Mouse (Mus musculus): ENCODE results near the gene Fbxl18. TPM values are rescaled to one million over a fixed set of nuclear protein-coding genes. Genes with fewer than 3 reads are reported as not detected.

The Fbxl18 gene
- total and polyA plus RNA-seq, 2 experiments from 2014 or later = 27.5 to 52.8 TPM

- Histone ChIP-seq H3K4me3 (ENCODE audit: low read depth, low read length) (peak overlapping the region; percentile 98), H3K27ac (ENCODE audit: low read depth, low read length) (peak overlapping the region; percentile 100), H3K27me3 (ENCODE audit: insufficient read depth, low read length) (no peaks in the 10 kb centered on the region), H3K36me3 (ENCODE audit: insufficient read depth, low read length) (no peaks in the 10 kb centered on the region), H3K9ac (replicated peaks; ENCODE audit: low read length, poor library complexity, severe bottlenecking) (peak overlapping the region; percentile 86), H3K9me3 (ENCODE audit: low read length) (no peaks in the 10 kb centered on the region), H3K4me1 (ENCODE audit: insufficient read depth, low read length) (peaks cover 27% of the 10 kb centered on the region), H3K4me2 (ENCODE audit: low read depth, low read length, poor library complexity, severe bottlenecking) (peak overlapping the region; percentile 95)
- ATAC-seq (ENCODE audit: low FRiP score) (peak; percentile 6; the same call in 1 of the 2 replicates), DNase-seq (ENCODE audit: low spot score) (peak; percentile 81)
- 7% methylated on average over 31 of the region's 31 CpGs for WGBS
- no peak for TF ChIP-seq CTCF (IDR thresholded peaks at IDR 0.05)
Measured at GRCm38 (mm10) chr5:142823096-142824062, 71.8 kb downstream of the Fbxl18 start.

DNA sequence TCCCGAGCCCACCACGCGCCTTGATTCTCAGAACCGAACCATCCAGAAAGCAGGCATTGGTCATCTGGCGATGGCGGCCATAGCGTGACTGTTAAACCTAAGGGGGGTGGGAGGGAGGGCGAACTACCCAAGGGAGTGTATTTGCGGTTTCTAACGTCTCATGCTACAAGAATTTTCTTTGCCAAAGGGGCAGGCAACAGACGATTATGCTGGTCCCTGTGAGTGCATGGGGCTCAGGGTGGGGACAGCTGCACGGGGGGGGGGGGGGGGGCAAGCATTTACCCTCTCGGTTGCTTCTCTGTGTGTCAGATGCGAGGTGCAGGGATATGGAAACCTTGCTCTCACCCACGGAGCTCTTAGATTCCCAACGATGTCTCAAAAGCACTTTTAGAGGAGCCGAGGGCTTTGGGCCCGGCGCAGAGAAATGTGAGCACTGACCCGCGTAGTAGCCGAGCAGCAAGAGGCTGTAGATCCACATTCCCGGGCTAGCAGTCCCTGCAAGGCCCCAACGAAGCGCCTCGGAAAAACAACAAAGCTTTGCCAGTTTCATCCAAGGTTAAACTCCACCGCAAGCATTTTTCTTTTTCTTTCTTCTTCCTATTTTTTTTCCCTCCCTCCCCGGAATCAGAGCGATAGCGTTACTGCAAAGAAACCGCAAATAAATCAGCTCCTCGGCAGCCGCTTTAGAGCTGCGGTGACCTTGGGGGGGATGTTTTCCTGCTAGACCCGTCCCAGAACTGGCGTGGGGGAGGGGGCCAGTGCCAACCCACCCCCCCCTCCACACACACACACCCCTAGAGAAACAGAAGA lies 72.7 kb downstream of the Fbxl18 start:
- under 1% methylated on average over 36 of the region's 36 CpGs for WGBS
- peaks cover 27% of the 10 kb centered on the region for H3K4me1 ChIP-seq (ENCODE audit: insufficient read depth, low read length)
- H3K4me3 ChIP-seq (ENCODE audit: low read depth, low read length) = peak overlapping the region; percentile 98
- H3K9me3 ChIP-seq (ENCODE audit: low read length) = no peaks in the 10 kb centered on the region
- TF ChIP-seq CTCF (IDR thresholded peaks at IDR 0.05) = no peak
- no peaks in the 10 kb centered on the region for H3K27me3 ChIP-seq (ENCODE audit: insufficient read depth, low read length)
- peak overlapping the region; percentile 100 for H3K27ac ChIP-seq (ENCODE audit: low read depth, low read length)
- DNase-seq (ENCODE audit: low spot score) (peak; percentile 54), ATAC-seq (ENCODE audit: low FRiP score) (no peak)
- no peaks in the 10 kb centered on the region for H3K36me3 ChIP-seq (ENCODE audit: insufficient read depth, low read length)
- H3K4me2 ChIP-seq (ENCODE audit: low read depth, low read length, poor library complexity, severe bottlenecking) = peak overlapping the region; percentile 95
- H3K9ac ChIP-seq (replicated peaks; ENCODE audit: low read length, poor library complexity, severe bottlenecking) = peak overlapping the region; percentile 86

DNA sequence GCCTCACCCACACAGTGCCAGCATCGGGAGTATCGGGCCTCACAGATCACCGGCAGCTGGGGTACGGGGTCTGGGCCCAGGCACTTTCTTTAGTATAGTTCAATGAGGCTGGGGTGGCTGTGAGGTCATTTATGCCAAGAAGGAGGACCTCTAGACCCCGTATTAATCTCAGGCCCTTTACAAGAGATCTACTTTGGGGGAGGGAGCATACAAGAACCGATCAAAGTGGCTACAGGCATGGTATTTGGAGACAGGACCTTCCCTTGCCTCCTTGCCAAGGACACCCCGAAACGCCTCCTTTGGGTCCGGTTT lies 73.3 kb downstream of the Fbxl18 start:
- ATAC-seq (ENCODE audit: low FRiP score) (no peak), DNase-seq (ENCODE audit: low spot score) (no peak)
- H3K27me3 ChIP-seq (ENCODE audit: insufficient read depth, low read length) = no peaks in the 10 kb centered on the region
- no peak for TF ChIP-seq CTCF (IDR thresholded peaks at IDR 0.05)
- under 1% methylated on average over 9 of the region's 9 CpGs for WGBS
- H3K9ac ChIP-seq (replicated peaks; ENCODE audit: low read length, poor library complexity, severe bottlenecking) = peak overlapping the region; percentile 86
- peak overlapping the region; percentile 98 for H3K4me3 ChIP-seq (ENCODE audit: low read depth, low read length)
- no peaks in the 10 kb centered on the region for H3K9me3 ChIP-seq (ENCODE audit: low read length)
- H3K27ac ChIP-seq (ENCODE audit: low read depth, low read length) = peak overlapping the region; percentile 100
- no peaks in the 10 kb centered on the region for H3K36me3 ChIP-seq (ENCODE audit: insufficient read depth, low read length)
- H3K4me2 ChIP-seq (ENCODE audit: low read depth, low read length, poor library complexity, severe bottlenecking) = peak overlapping the region; percentile 95
- peaks cover 27% of the 10 kb centered on the region for H3K4me1 ChIP-seq (ENCODE audit: insufficient read depth, low read length)

GRCm38 (mm10) chr5:142821266-142821973 lies 73.8 kb downstream of the Fbxl18 start:
- no peaks in the 10 kb centered on the region for H3K27me3 ChIP-seq (ENCODE audit: insufficient read depth, low read length)
- H3K4me2 ChIP-seq (ENCODE audit: low read depth, low read length, poor library complexity, severe bottlenecking) = peak overlapping the region; percentile 95
- no peak for TF ChIP-seq CTCF (IDR thresholded peaks at IDR 0.05)
- peak overlapping the region; percentile 98 for H3K4me3 ChIP-seq (ENCODE audit: low read depth, low read length)
- H3K4me1 ChIP-seq (ENCODE audit: insufficient read depth, low read length) = peaks cover 27% of the 10 kb centered on the region
- ATAC-seq (ENCODE audit: low FRiP score) = no peak
- H3K9ac ChIP-seq (replicated peaks; ENCODE audit: low read length, poor library complexity, severe bottlenecking) = peak overlapping the region; percentile 86
- peak; percentile 91 for DNase-seq (ENCODE audit: low spot score)
- no peaks in the 10 kb centered on the region for H3K36me3 ChIP-seq (ENCODE audit: insufficient read depth, low read length)
- no peaks in the 10 kb centered on the region for H3K9me3 ChIP-seq (ENCODE audit: low read length)
- H3K27ac ChIP-seq (ENCODE audit: low read depth, low read length) = peak overlapping the region; percentile 100
- WGBS = under 1% methylated on average over 35 of the region's 36 CpGs

DNA sequence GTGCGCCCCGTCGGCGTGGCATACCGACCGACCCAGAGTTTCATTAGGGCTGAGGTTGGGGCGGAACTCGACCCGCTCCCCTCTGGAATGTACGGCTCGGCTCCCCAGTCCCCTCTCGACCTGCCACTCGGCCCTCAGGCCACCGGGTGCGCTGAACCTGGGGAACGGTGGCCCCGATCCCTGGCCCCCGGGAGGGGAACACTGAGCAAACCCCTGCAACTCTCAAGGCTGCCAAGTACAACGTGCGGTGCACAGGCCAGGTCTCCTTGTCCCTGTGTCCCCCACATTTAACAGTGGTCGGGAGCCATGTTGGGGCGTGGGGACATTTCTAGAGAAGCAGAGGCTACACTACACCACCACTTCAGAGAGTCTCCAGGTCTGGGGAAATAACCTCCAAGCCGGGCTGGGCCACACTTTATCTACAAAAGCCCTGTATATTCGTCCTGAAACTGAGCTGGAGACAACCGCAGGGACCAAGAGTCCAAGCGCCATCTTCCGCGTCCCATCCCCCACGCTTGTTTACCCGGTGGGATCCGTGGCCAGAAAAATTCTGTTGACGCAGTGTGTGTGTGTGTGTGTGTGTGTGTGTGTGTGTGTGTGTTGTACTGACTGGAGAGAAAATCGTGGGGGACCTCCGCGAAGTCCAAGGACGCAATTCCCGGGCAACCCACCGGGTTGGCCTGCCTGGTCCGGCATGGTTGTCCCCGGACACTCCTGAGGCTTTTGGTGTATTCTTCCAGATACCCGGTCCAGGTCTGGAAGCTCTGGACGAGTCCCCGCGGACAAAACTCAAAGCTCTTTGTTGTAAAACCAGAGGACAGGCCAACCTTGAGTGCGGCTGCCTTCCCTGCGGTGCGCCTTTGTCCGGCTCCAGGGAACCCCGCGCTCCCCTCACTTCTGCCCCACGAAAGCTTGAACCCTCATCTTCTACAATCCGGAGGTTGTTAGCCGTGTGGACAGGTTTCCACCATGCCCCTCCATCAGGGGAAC lies 74.7 kb downstream of the Fbxl18 start:
- DNase-seq (ENCODE audit: low spot score) (peak; percentile 78), ATAC-seq (ENCODE audit: low FRiP score) (no peak)
- no peak for TF ChIP-seq CTCF (IDR thresholded peaks at IDR 0.05)
- H3K9me3 ChIP-seq (ENCODE audit: low read length) = no peaks in the 10 kb centered on the region
- peaks cover 26% of the 10 kb centered on the region for H3K4me1 ChIP-seq (ENCODE audit: insufficient read depth, low read length)
- H3K36me3 ChIP-seq (ENCODE audit: insufficient read depth, low read length) = no peaks in the 10 kb centered on the region
- peak overlapping the region; percentile 100 for H3K27ac ChIP-seq (ENCODE audit: low read depth, low read length)
- peak overlapping the region; percentile 86 for H3K9ac ChIP-seq (replicated peaks; ENCODE audit: low read length, poor library complexity, severe bottlenecking)
- under 1% methylated on average over 53 of the region's 53 CpGs for WGBS
- no peaks in the 10 kb centered on the region for H3K27me3 ChIP-seq (ENCODE audit: insufficient read depth, low read length)
- peak overlapping the region; percentile 95 for H3K4me2 ChIP-seq (ENCODE audit: low read depth, low read length, poor library complexity, severe bottlenecking)
- peak overlapping the region; percentile 98 for H3K4me3 ChIP-seq (ENCODE audit: low read depth, low read length)
